Mouse (Mus musculus) adrenal gland, postnatal 25 days (tissue): ENCODE data around the gene 4932429P05Rik. TPM values are rescaled to one million over a fixed set of nuclear protein-coding genes. Genes with fewer than 3 reads are reported as not detected.

Experiments used
- DNase-seq: peaks from one replicate; pipeline ENCODE4 v3.0.0; 2021; ENCODE audit warnings: mixed read lengths
- long read RNA-seq: library from polyadenylated mRNA; stranded (forward); transcript quantifications from one replicate; pipeline ENCODE4 v2.0.0, GENCODE M21; 2021
- total RNA-seq: library from RNA; stranded (reverse); gene quantifications from 2 replicates; pipeline ENCODE4 v1.2.3, GENCODE M21; 2021

4932429P05Rik gene
- total RNA-seq, result not detected in 2 replicates
- long read RNA-seq, result 0 reads

DNA sequence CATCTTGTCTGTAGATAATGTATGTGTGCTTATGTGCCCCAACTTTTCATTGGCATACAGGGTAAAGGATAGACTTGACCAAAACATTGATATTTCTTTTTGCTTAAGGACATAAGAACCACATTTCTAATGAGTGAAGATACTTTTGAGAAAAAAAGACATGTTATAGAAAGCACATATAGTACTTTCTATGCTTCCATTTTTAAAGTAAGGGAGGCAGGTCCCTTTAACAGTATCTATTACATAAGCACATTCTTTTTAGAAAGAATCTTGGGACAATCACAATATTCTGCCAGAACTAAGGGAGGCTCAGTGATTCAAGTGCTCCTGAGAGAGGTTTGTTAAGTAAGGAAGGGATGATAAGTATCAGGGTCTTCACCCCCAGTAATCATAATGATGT is at the start of gene 4932429P05Rik:
4932429P05Rik (plus strand) TSS at position 301 of the 400 bp plus-strand sequence.
- no peak for DNase-seq

Other genes starting within 250 kb of the 4932429P05Rik start
- not detected in 2 replicates for gene 4930415L06Rik, start 180.6 kb downstream of the 4932429P05Rik start, total RNA-seq